Mouse (Mus musculus): ENCODE results near the gene Myo18a.

GRCm38 (mm10) chr11:77896011-77896410, 133.0 kb downstream of the Myo18a start:
- no peak for TF ChIP-seq POLR2A (IDR thresholded peaks at IDR 0.05; ENCODE audit: borderline replicate concordance, extremely low read depth, low read depth, low read length)
- no peak for TF ChIP-seq CTCF (IDR thresholded peaks at IDR 0.05; ENCODE audit: insufficient read depth, low read length)

All from lung, adult 2 months (tissue).